Mouse (Mus musculus) lung, embryonic 16.5 days (tissue): ENCODE results near the gene Lrrfip1. TPM values are rescaled to one million over a fixed set of nuclear protein-coding genes. Genes with fewer than 3 reads are reported as not detected.

Source experiments
- ATAC-seq: fragments of 200-750 bp; cut with Nextera tagmentation; 2 replicates; pipeline ENCODE4 v1.8.0; 2017; ENCODE audit warnings: low read depth, mild to moderate bottlenecking, moderate library complexity
- H3K27ac ChIP-seq: fragments of 300-500 bp; sonication (generic); 2 replicates; pipeline ENCODE4 v1.5.1; 2014; ENCODE audit warnings: mild to moderate bottlenecking, control low read depth, low read length
- H3K27me3 ChIP-seq: fragments of 300-500 bp; sonication (generic); 2 replicates; pipeline ENCODE4 v1.6.1; 2014; ENCODE audit warnings: low read depth, low read length, mixed read lengths; ENCODE audit not compliant: control insufficient read depth, insufficient read depth
- H3K36me3 ChIP-seq: fragments of 300-500 bp; sonication (generic); 2 replicates; pipeline ENCODE4 v1.6.1; 2014; ENCODE audit warnings: low read length; ENCODE audit not compliant: control insufficient read depth, insufficient read depth
- H3K4me1 ChIP-seq: fragments of 300-500 bp; sonication (generic); replicated peaks from 2 replicates; pipeline ENCODE4 v1.6.1; 2014; ENCODE audit warnings: low read length, mixed read lengths; ENCODE audit not compliant: control insufficient read depth, insufficient read depth
- H3K4me2 ChIP-seq: fragments of 300-500 bp; sonication (generic); 2 replicates; pipeline ENCODE4 v1.6.1; 2014; ENCODE audit warnings: low read depth, low read length, control low read depth
- H3K4me3 ChIP-seq: fragments of 300-500 bp; sonication (generic); 2 replicates; pipeline ENCODE4 v1.5.1; 2014; ENCODE audit warnings: mild to moderate bottlenecking, low read length, control low read depth
- H3K9ac ChIP-seq: fragments of 300-500 bp; sonication (generic); 2 replicates; pipeline ENCODE4 v1.6.1; 2014; ENCODE audit warnings: low read length, control low read depth
- H3K9me3 ChIP-seq: fragments of 300-500 bp; sonication (generic); 2 replicates; pipeline ENCODE4 v1.6.1; 2016; ENCODE audit warnings: low read length; ENCODE audit not compliant: control insufficient read depth
- WGBS: fragments of 180-500 bp; shearing (Covaris S2); extraction: QIAGEN DNeasy Blood & Tissue Kit; methylation state at CpG from one replicate; pipeline ENCODE4 v1.1.7; 2014; 5-methylcytosine and 5-hydroxymethylcytosine counted together
- polyA plus RNA-seq: library from polyadenylated mRNA; unstranded; fragments of >200 nt; fragmentation: Nextera tagmentation; extraction: Ambion mirVana; gene quantifications from 2 replicates; pipeline ENCODE4 v1.2.1, GENCODE M21; 2015

The Lrrfip1 gene
- polyA plus RNA-seq, 1 experiment from 2014 or later: 70.5 TPM

DNA sequence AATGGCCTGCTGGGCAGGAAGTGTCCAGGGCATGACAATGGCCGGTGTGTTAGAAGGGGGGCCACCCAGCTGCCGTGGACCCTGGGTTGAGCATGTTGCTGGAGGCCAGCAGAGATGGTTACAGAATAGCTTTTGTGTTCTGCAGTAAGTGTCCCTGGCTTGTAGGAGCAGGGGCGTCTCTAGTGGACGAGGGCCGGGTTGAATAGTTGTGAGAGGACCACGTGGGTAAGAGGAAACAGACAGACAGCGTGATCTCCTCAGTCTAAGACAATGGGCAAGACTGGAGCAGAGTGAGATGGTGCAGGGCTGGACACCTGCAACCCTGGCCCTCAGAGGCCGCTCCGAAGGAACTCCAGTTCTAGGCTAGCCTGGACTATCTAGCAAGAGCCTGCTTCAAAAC lies 57.2 kb downstream of the Lrrfip1 start:
- no peaks in the 10 kb centered on the region for H3K9me3 ChIP-seq
- H3K27ac ChIP-seq: peak overlapping the region; percentile 88

DNA sequence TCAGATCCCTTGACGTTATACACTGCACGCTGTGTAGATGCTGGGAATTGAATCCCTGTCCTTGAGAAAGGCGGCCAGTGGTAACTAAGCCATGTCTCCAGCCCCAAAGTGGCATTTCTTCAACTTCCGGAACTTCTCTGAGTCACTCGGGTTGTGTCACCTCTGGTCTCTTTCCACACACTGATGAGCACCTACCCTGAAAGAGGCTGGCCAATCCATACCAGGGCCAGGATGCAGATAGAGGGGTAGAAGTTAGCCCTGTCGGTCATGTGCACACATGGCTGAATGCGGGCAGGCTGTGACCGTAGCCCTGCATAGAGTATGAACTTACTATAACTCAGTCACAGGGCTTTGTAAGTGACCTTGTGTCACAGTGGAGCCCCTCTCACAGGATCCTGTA lies 57.9 kb downstream of the Lrrfip1 start:
- H3K4me3 ChIP-seq: no peak overlapping the region; the same call in 1 of the 2 replicates
- no peak for ATAC-seq
- H3K36me3 ChIP-seq: no peaks in the 10 kb centered on the region
- peaks cover 43% of the 10 kb centered on the region for H3K4me1 ChIP-seq
- H3K27ac ChIP-seq: peak overlapping the region; percentile 88; the same call in 1 of the 2 replicates
- H3K27me3 ChIP-seq: no peaks in the 10 kb centered on the region
- WGBS: 71% methylated on average over 8 of the region's 8 CpGs
- no peaks in the 10 kb centered on the region for H3K9me3 ChIP-seq
- peak overlapping the region; percentile 42; the same call in 1 of the 2 replicates for H3K9ac ChIP-seq
- H3K4me2 ChIP-seq: peak overlapping the region; percentile 90; the same call in 1 of the 2 replicates

More for the DNA sequence above, 57.2 kb downstream of the Lrrfip1 start:
- Histone ChIP-seq H3K27me3 (no peaks in the 10 kb centered on the region), H3K4me3 (peak overlapping the region; percentile 65), H3K9ac (peak overlapping the region; percentile 42), H3K36me3 (no peaks in the 10 kb centered on the region), H3K4me2 (peak overlapping the region; percentile 90), H3K4me1 (peaks cover 39% of the 10 kb centered on the region)
- no peak for ATAC-seq
- 39% methylated on average over 9 of the region's 9 CpGs for WGBS

DNA sequence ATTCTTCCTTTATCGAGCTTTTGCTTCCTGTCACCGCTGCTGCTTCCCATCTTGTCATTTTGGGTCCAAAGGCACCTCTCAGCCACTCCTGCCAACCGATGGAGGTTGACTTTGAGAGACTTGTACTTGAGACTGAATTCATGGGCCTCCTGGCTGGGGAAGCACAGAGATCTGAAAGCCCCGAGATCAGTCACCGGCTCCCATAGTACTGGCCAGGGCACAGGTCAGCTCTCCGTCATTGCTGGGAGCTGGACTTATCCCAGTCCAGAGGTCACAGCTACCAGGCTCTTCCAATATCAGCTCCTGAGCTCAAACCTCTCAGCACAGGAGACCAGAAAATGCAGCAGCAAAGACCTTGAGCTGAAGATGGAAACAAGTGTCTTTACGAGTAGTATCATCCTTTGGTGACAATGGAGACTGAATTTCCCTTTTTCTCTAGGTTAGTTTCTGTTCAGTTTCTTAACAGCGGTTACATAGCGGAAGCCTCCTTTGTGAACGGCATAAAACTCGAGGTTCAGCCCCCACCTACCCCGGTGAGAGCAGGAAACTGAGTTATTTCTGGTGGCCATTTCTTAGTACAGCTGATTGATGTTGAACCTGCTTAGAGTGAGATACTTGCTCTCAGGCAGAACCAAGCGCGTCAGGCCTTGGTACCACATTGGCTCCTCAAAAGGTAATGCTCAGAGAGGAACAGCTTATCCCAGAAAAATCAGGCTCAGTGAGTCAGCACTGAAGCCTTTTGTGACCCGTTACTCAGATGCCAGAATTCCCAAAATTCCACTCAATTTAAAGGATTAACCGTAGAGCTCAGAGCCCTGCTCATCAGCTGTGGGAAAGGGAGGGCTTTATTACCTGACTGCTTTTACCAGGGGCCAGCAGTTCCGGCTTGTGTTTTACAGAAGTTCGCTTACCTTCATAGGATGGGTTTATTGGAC lies 59.0 kb downstream of the Lrrfip1 start:
- WGBS: 64% methylated on average over 18 of the region's 18 CpGs
- Histone ChIP-seq H3K4me1 (peaks cover 42% of the 10 kb centered on the region), H3K9me3 (no peaks in the 10 kb centered on the region), H3K36me3 (no peaks in the 10 kb centered on the region), H3K27me3 (no peaks in the 10 kb centered on the region), H3K9ac (no peak overlapping the region), H3K4me2 (no peak overlapping the region), H3K4me3 (no peak overlapping the region), H3K27ac (no peak overlapping the region)
- no peak for ATAC-seq

DNA sequence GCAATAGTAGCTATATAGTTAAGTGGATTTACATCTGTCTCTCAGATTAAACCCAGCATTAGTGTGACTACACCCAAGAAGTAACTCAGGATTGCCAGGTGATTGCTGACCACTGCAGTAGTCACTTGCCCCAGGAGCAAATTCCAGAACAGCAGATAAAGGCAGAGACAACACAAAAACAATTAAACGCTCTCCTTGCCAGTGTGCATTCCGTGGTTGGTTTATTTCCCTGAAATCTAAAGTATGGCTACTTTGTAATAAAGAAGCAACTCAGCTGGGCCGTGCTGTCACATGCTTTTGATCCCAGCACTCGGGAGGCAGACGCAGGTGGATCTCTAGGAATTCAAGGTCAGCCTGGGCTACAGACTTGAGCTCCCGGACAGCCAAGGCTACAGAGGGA lies 59.7 kb downstream of the Lrrfip1 start:
- Histone ChIP-seq H3K9ac (no peak overlapping the region), H3K4me3 (no peak overlapping the region), H3K36me3 (no peaks in the 10 kb centered on the region), H3K4me1 (peaks cover 42% of the 10 kb centered on the region), H3K27ac (no peak overlapping the region), H3K9me3 (no peaks in the 10 kb centered on the region), H3K27me3 (no peaks in the 10 kb centered on the region), H3K4me2 (no peak overlapping the region)
- no peak for ATAC-seq
- WGBS: 65% methylated on average over 6 of the region's 6 CpGs

DNA sequence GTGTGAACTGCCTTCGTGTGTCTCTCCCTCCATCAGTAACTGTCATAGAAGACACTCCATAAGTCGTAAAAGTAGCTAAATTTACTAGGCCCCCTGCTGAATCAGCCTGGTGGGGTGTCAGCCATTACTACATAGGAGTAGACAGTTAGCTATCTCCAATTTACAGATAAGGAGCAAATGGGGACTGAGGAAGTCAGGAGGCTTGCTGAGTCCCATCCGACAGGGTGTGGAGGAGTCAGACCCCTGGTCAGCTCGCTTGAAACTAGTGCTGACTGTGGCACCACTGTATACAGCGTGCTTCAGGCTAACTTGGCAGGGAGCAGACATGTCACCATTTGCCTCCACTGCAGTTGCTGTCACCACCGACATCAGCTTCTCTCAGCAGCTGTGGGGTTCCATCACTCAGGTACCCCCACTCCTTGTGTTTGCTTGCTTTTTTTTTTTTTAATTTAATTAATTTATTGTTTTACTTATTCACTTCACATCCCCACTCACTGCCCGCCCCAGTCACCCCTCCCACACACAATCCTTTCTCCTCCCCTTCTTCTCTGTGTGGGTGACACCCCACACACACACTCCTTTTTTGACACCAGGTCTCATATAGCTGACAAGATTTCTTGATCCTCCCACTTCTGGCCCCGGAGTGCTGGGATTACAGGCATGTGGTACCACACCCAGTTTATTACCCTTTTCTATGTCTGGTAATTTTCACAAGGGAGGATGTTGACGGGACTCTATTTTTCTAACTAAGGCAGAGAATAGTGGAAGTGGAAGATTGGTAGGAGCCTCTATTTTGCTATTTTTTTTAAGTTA lies 61.5 kb downstream of the Lrrfip1 start:
- H3K27ac ChIP-seq: no peak overlapping the region
- H3K4me2 ChIP-seq: no peak overlapping the region
- H3K27me3 ChIP-seq: no peaks in the 10 kb centered on the region
- no peak overlapping the region for H3K9ac ChIP-seq
- H3K9me3 ChIP-seq: no peaks in the 10 kb centered on the region
- no peak overlapping the region for H3K4me3 ChIP-seq
- ATAC-seq: no peak
- no peaks in the 10 kb centered on the region for H3K36me3 ChIP-seq
- WGBS: 60% methylated on average over 9 of the region's 9 CpGs
- H3K4me1 ChIP-seq: peaks cover 44% of the 10 kb centered on the region

DNA sequence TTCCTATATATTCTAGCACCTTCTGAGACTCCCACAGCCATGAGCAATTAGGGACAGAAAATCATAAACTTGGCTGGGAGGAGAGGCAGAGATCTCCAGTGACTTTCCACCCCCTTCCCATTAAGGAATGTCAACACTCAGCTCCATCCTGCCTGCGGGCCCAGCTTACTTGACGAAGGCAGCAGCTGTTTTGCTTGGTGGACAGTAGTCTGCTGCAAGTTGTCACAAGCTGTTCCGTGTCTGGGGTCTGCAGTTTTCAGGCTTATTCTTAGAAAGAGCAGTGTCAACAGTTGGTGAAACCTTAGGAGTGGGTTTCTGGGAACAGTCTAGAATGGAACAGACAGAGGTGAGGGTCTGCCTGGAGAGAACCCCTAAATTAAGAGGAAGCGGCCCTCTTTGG lies 62.6 kb downstream of the Lrrfip1 start:
- Histone ChIP-seq H3K27ac (no peak overlapping the region), H3K4me1 (peaks cover 44% of the 10 kb centered on the region), H3K4me2 (no peak overlapping the region), H3K27me3 (no peaks in the 10 kb centered on the region), H3K4me3 (no peak overlapping the region), H3K9me3 (no peaks in the 10 kb centered on the region), H3K36me3 (no peaks in the 10 kb centered on the region), H3K9ac (no peak overlapping the region)
- no peak; the same call in 1 of the 2 replicates for ATAC-seq
- WGBS: 32% methylated on average over 4 of the region's 4 CpGs

DNA sequence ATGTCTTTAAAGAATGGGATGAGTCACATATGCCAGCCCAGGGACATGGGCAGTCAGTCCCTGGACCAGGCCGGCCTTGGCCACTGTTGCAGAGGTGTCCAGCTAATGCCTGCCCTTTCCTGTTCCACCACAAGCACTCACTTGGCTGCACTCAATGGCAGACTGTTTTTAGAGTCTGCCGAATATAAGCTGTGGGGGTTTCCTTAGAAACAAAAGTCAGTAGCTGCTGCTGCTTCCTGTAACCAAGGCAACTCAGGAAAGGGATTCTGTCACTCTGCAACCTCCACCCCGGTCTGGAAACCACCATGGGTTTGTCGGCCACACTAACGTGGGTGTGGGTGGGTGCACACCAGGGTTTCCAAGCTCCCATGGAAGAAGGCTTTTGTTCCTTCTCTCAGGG lies 63.8 kb downstream of the Lrrfip1 start:
- Histone ChIP-seq H3K4me1 (peaks cover 32% of the 10 kb centered on the region), H3K27me3 (no peaks in the 10 kb centered on the region), H3K4me3 (no peak overlapping the region), H3K9me3 (no peaks in the 10 kb centered on the region), H3K9ac (no peak overlapping the region), H3K4me2 (no peak overlapping the region), H3K27ac (peak overlapping the region; percentile 40), H3K36me3 (no peaks in the 10 kb centered on the region)
- 26% methylated on average over 5 of the region's 5 CpGs for WGBS
- peak; percentile 65 for ATAC-seq

DNA sequence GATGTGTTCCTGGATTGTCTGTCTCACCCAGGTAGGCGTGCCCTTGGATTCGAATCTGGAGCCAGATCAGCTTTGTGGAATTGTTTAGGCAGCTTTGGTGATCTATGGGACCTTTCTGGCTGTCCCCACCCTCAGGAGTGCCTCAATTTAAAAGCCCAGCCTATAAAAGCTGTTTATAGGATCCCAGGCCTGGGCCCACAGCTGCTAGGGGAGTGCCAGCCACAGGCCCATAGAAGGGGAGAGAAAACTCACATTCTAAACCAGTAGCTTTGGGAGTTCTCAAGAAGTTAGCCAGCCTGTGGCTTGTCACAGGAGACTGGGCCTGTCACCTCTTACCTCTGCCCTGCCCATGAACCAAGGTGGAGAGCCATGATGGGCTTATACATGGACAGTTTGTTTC lies 65.5 kb downstream of the Lrrfip1 start:
- Histone ChIP-seq H3K36me3 (no peaks in the 10 kb centered on the region; the same call in 1 of the 2 replicates), H3K27me3 (no peaks in the 10 kb centered on the region), H3K27ac (no peak overlapping the region), H3K9ac (no peak overlapping the region), H3K4me2 (no peak overlapping the region), H3K4me3 (no peak overlapping the region), H3K9me3 (no peaks in the 10 kb centered on the region), H3K4me1 (peaks cover 27% of the 10 kb centered on the region)
- WGBS: 88% methylated on average over 2 of the region's 2 CpGs
- no peak for ATAC-seq

DNA sequence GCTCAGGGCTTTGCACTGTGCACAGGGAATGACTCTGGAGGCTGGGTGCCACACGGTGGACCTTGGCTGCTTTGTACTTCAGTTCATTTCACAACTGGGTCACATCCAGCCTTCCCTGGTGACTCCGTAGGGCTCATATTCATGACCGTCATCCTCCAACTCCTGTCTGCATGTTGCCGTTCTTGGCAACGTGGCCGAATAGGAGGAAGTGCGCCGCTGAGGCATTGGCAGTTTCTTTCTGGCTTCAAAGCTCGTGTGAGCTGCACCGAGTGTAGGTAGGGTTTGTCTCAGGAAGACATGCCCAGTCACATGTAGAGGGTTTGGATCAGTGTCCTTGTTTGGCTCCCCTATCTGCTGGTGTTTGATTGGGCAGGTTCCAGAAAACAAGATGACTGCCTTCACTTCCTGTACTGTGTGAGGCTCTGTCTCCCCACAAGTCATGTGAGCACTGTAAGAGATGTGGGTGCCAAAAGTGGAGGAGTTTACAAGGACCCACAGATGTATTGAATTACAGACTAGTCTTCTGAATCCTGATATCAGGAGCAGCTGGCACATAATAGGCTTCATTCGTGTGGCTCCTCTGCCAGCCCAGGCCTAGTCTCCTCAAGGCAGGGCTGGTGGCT lies 66.5 kb downstream of the Lrrfip1 start:
- H3K27ac ChIP-seq: no peak overlapping the region
- H3K4me1 ChIP-seq: peaks cover 27% of the 10 kb centered on the region
- no peak overlapping the region for H3K9ac ChIP-seq
- no peak for ATAC-seq
- H3K36me3 ChIP-seq: no peaks in the 10 kb centered on the region; the same call in 1 of the 2 replicates
- no peaks in the 10 kb centered on the region for H3K27me3 ChIP-seq
- no peaks in the 10 kb centered on the region for H3K9me3 ChIP-seq
- 80% methylated on average over 11 of the region's 11 CpGs for WGBS
- no peak overlapping the region for H3K4me2 ChIP-seq
- no peak overlapping the region for H3K4me3 ChIP-seq
